Mouse (Mus musculus) spleen, postnatal 4 days (tissue): ENCODE measurements around the gene Glis2.

Experiments
- DNase-seq, 2 experiments: peaks; one replicate each; pipeline ENCODE4 v3.0.0; 2022; ENCODE audit warnings: low spot score in 2 of 2

Gene Glis2

GRCm38 (mm10) chr16:4659326-4659725, 64.8 kb downstream of the Glis2 start:
- no peak for DNase-seq

GRCm38 (mm10) chr16:4661605-4662004, 67.1 kb downstream of the Glis2 start:
- DNase-seq: no peak

GRCm38 (mm10) chr16:4663806-4664205, 69.3 kb downstream of the Glis2 start:
- DNase-seq: no peak

- no peak for DNase-seq
Measured at GRCm38 (mm10) chr16:4665726-4666125, 71.2 kb downstream of the Glis2 start.

GRCm38 (mm10) chr16:4667190-4667808, 72.8 kb downstream of the Glis2 start:
- DNase-seq: peak; percentile 82 to 94

GRCm38 (mm10) chr16:4670317-4670716, 75.8 kb downstream of the Glis2 start:
- DNase-seq: no peak

GRCm38 (mm10) chr16:4674091-4674490, 79.6 kb downstream of the Glis2 start:
- DNase-seq: no peak
